Mouse (Mus musculus) liver, embryonic 13.5 days (tissue): Measurements from ENCODE around the gene Apod. TPM values are rescaled to one million over a fixed set of nuclear protein-coding genes. Genes with fewer than 3 reads are reported as not detected.

Experiments
- ATAC-seq: fragments of 200-750 bp; cut with Nextera tagmentation; 2 replicates; pipeline ENCODE4 v1.8.0; 2017; ENCODE audit warnings: low read depth, mild to moderate bottlenecking, moderate number of reproducible peaks, moderate library complexity
- DNase-seq: peaks from one replicate; pipeline ENCODE4 v3.0.0; 2022
- H3K27ac ChIP-seq: fragments of 300-500 bp; sonication (generic); 2 replicates; pipeline ENCODE4 v1.5.1; 2015; ENCODE audit warnings: moderate library complexity, mild to moderate bottlenecking, inconsistent platforms
- H3K27me3 ChIP-seq: fragments of 300-500 bp; sonication (generic); 2 replicates; pipeline ENCODE4 v1.6.1; 2015; ENCODE audit warnings: mild to moderate bottlenecking, inconsistent platforms
- H3K36me3 ChIP-seq: fragments of 300-500 bp; sonication (generic); 2 replicates; pipeline ENCODE4 v1.6.1; 2015; ENCODE audit warnings: mild to moderate bottlenecking, inconsistent platforms
- H3K4me1 ChIP-seq: fragments of 300-500 bp; sonication (generic); replicated peaks from 2 replicates; pipeline ENCODE4 v1.6.1; 2015; ENCODE audit warnings: inconsistent platforms
- H3K4me2 ChIP-seq: fragments of 300-500 bp; sonication (generic); 2 replicates; pipeline ENCODE4 v1.6.1; 2015; ENCODE audit warnings: inconsistent platforms, mild to moderate bottlenecking, moderate library complexity
- H3K4me3 ChIP-seq: fragments of 300-500 bp; sonication (generic); replicated peaks from 2 replicates; pipeline ENCODE4 v1.5.1; 2015; ENCODE audit warnings: mild to moderate bottlenecking, inconsistent platforms
- H3K9ac ChIP-seq: fragments of 300-500 bp; sonication (generic); 2 replicates; pipeline ENCODE4 v1.6.1; 2015; ENCODE audit warnings: mild to moderate bottlenecking, inconsistent platforms
- H3K9me3 ChIP-seq: fragments of 300-500 bp; sonication (generic); replicated peaks from 2 replicates; pipeline ENCODE4 v1.6.1; 2016; ENCODE audit warnings: inconsistent platforms
- WGBS: fragments of 180-500 bp; shearing (Covaris S2); methylation state at CpG from one replicate; pipeline ENCODE4 v1.1.7; 2015; ENCODE audit not compliant: insufficient replicate concordance; 5-methylcytosine and 5-hydroxymethylcytosine counted together
- microRNA-seq: library from miRNA; unstranded; fragments of <30 nt; microRNA quantifications from one replicate; pipeline ENCODE4, GENCODE M21; 2016
- polyA plus RNA-seq: library from polyadenylated mRNA; unstranded; fragments of >200 nt; fragmentation: Nextera tagmentation; extraction: Ambion mirVana; gene quantifications from 2 replicates; pipeline ENCODE4 v1.2.1, GENCODE M21; 2015

The Apod gene
- polyA plus RNA-seq, 1 experiment from 2014 or later = 0.14 TPM

DNA sequence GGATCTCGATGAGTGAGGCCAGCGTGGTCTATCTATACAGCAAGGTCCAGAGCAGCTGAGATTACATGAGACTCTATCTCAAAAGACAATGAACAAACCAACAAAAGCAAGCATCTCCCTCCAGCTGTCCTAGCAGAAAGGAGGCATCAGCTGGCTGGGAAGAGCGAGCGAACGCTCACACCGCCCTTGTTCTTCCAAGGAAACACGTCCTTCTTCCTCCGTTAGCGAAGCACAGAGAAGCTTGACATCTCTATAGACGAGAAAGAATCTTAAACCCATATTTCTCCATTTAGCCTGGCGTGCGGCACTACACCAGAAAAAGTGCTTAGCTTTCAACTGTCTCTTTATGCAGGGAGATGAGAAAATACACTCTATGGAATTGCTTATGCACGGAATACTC is 65.9 kb downstream of the Apod start:
- 84% methylated on average over 13 of the region's 13 CpGs for WGBS
- Histone ChIP-seq H3K4me3 (no peak overlapping the region), H3K4me2 (no peak overlapping the region), H3K4me1 (peaks cover 4% of the 10 kb centered on the region; the same call in 1 of the 2 replicates), H3K9ac (no peak overlapping the region), H3K9me3 (no peaks in the 10 kb centered on the region), H3K36me3 (peaks cover 4% of the 10 kb centered on the region; the same call in 1 of the 2 replicates), H3K27ac (no peak overlapping the region), H3K27me3 (no peaks in the 10 kb centered on the region)
- ATAC-seq (no peak), DNase-seq (no peak)

DNA sequence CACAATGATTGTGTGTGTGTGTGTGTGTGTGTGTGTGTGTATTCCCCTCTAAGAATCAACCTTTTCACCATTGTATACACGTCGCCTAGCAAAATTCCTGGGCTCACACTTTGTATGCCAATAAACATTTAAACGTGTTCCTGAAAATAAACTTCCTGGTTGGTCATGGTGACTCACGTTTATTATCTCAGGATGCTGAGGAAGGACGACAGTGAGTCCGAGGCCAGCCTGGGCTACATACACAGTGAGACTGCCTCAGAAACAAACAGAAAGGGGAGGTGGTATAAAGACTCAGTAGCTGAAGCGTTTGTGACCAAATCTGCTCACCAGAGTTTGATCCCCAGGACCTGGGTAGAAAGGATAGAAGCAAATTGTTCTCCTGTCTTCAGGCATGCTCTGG is 67.2 kb downstream of the Apod start:
- no peak overlapping the region for H3K4me2 ChIP-seq
- no peak for DNase-seq
- 52% methylated on average over 7 of the region's 7 CpGs for WGBS

More for the DNA sequence above, 67.2 kb downstream of the Apod start:
- no peak overlapping the region for H3K4me3 ChIP-seq
- no peaks in the 10 kb centered on the region for H3K27me3 ChIP-seq
- H3K36me3 ChIP-seq = no peaks in the 10 kb centered on the region
- H3K9ac ChIP-seq = no peak overlapping the region
- H3K27ac ChIP-seq = no peak overlapping the region
- H3K9me3 ChIP-seq = no peaks in the 10 kb centered on the region
- ATAC-seq = no peak
- peaks cover 4% of the 10 kb centered on the region; the same call in 1 of the 2 replicates for H3K4me1 ChIP-seq

Small RNAs within 50 kb of the gene (microRNA-seq; reads per million reads assigned to microRNA genes)
- not detected for gene Gm27415

Other genes with a start within 250 kb of the Apod start
- gene Xxylt1, start 233.4 kb downstream of the Apod start, polyA plus RNA-seq = 2.9 and 3.1 TPM in 2 replicates
- gene Acap2, start 113.6 kb downstream of the Apod start, polyA plus RNA-seq = 5.8 and 6.7 TPM in 2 replicates
- 44.7 and 49.6 TPM in 2 replicates for gene Ppp1r2, start 39.5 kb downstream of the Apod start, polyA plus RNA-seq
- 56.7 and 61.3 TPM in 2 replicates for gene Bdh1, start 107.5 kb upstream of the Apod start, polyA plus RNA-seq